Mouse (Mus musculus): Measurements from ENCODE around the gene Ucp1.
A peak's percentile ranks its signal among the peaks of the same experiment; 100 is the strongest.

Gene Ucp1

DNA sequence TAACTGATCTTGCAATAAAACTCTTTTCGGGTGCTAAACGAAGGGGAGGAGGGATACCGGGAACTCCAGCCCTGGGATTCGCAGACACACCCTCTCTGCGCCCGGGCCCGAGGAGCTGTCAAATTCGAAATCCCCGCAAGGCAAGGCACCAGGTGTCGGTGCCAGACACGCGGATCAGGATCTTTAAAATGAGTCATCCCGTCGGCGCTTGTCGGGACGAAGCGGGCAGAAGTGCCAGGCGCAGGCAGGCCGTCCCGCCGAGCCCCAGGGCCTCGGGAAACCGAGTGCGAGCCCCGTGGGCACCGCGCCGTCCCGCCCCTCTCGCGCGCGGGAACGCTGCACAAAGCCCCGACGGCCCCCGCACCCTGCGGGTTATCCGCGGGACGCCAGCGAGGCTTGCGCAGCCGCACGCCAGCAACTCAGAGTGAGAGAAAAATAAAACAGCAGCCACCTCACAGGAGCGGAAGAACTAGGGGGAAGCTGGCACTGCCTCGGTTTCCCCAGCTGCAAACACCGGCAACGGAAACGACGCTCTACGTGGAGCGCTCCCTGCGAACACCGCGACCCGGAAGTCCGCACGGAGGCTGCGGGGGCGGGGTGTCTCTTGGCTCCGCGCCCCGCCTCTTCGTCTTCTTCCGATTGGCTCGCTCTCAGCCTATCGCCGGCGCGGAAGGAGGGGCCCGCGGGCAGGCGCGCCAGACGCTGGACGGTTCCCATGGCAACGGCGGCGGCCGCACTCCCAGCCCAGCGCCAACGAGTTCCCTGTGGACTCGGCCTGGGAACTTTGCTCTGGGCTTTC lies 41.9 kb downstream of the Ucp1 start, which contains the start of gene Elmod2:
Gene Elmod2, minus strand, starts transcription at position 588 of the 799 bp plus-strand sequence.
- peak; percentile 95 for DNase-seq (ENCODE audit: low spot score)

DNA sequence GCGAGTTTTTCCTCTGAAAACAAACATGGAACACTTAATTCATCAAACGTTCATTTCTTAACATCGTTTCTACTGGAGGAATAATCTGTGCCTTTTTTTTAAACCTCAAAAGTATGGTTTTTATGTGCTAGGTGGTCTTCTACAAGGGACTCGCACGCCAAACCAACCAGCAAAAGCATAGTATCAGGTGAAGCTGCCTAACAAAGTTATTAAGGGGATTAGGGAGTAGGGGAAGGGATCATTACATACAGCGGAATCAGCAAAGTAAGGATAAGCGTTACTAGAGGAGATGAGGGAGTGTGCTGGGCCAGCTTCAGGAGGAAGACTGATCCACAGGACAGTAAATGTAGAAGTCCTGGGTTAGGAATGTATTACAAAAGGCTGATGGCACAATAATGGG lies 42.7 kb downstream of the Ucp1 start:
- no peak for DNase-seq (ENCODE audit: low spot score)

DNA sequence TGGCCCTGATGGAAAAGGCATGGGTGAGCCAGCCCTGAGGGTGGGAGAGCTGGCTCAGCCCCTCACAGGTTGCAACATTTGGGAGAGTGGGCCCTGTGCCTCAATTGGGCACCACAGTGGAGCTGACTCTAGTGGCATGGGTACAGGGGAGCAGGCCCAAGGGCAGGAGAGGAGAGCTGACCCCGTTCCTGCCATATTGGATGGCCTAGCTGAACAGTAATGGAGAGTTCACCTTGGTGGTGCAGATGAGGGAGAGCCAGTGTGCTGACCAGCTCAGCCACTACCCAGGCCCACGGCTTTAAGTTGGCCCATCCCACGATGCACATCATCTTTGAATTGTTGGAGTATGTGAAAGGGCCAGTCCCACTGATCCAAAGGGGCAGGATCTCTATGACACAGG lies 51.9 kb downstream of the Ucp1 start:
- no peak for DNase-seq (ENCODE audit: low spot score)

DNA sequence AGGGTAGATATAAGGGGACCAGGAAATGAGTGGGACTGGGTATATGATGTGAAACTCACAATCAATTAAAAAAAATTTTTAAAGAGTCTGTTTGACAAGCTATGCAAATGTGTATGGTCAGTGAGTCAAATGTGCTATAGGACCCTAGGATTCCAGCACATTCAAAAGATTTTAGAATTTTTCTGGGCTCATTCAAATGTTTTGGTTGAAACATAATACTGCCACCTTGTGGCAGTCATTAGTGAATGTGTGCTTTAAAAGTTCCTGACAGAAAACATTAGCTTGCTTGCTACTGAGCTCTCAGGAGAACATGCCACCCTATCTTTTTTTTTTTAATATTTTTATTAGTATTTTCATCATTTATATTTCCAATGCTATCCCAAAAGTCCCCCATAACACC lies 52.5 kb downstream of the Ucp1 start:
- no peak for DNase-seq (ENCODE audit: low spot score)

All from c-Kit-positive CD71-positive TER-119-positive erythroid progenitor cells, embryonic 14.5 days (primary cell).